Mouse (Mus musculus) embryo, embryonic 10 days (tissue): ENCODE measurements at regions not wholly inside any gene's neighbourhood (a gene's known extent, or its start where the extent isn't known, plus 50 kb on each side); places are given as distances from the start of the nearest gene placed in this dataset.
A peak's percentile ranks its signal among the peaks of the same experiment; 100 is the strongest.

Experiments used
- DNase-seq: peaks from one replicate; pipeline ENCODE4 v3.0.0-alpha.2; 2015; ENCODE audit warnings: low spot score

GRCm38 (mm10) chr13:34462808-34463511 is 118.0 kb upstream of the Slc22a23 start:
- no peak for DNase-seq

- DNase-seq, result no peak
Measured at GRCm38 (mm10) chr13:34462206-34462807, 117.3 kb upstream of the Slc22a23 start.

GRCm38 (mm10) chr13:34460969-34461368 is 116.0 kb upstream of the Slc22a23 start:
- no peak for DNase-seq

DNA sequence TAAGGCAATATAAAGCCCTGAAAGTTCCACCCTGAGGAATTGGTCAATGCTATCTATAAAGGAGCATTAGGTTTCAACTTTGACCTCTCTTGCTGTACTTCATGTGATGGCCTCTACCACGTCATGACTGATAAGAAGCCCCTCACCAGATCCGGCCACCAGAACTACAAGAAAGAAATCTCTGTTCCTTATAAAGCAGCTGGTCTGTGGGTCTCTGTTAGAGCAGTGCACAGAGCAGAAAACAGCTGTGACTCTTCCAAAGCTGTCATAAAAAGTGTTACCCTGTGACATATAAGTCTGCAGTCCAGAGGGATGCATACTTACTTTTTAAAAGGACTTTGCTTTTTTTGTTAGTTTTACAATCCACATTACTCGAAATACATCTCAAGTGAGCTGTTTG is 111.1 kb upstream of the Slc22a23 start:
- DNase-seq, result no peak

GRCm38 (mm10) chr13:34446806-34447205 is 101.8 kb upstream of the Slc22a23 start:
- DNase-seq, result no peak

DNA sequence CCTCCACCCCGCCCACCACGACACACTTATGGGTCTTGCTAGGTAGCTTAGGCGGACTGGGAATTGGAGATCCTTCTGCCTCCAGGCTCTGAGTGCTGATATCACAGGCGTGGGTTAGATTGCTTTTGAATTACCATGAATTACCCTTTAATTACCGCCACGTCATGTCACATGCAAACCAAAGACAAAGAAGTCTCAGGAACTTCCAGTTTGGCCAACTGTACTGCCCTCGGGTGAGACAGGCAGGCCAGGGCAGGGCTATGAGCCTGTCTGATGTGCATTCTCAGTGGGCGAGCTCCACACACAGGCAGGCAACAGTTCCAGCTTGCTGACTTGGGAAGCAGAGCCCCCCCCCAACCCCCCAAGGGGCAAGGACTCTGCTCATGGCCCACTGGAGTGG is 101.3 kb upstream of the Slc22a23 start:
- DNase-seq, result no peak

- DNase-seq, result no peak
Measured at GRCm38 (mm10) chr13:34441347-34441746, 96.4 kb upstream of the Slc22a23 start.

DNA sequence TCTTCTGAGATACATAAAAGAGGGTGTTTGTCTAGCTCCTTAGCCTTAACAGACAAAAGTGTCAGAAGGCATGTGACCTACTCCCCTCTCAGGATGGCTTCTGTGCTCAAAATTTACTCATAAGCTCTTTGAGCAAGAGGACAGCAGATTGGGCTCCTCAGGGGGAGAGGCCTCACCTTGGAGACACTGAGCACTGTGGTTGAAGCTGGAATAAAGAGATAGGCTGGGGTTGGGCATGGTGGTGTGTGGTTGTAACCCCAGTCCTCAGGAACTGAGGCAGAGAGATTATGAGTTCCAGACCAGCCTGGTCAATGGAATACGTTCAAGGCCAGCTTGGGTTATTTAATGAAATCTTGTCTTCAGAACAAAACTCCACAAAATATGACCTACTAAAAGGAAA is 82.5 kb upstream of the Slc22a23 start:
- DNase-seq, result no peak

DNA sequence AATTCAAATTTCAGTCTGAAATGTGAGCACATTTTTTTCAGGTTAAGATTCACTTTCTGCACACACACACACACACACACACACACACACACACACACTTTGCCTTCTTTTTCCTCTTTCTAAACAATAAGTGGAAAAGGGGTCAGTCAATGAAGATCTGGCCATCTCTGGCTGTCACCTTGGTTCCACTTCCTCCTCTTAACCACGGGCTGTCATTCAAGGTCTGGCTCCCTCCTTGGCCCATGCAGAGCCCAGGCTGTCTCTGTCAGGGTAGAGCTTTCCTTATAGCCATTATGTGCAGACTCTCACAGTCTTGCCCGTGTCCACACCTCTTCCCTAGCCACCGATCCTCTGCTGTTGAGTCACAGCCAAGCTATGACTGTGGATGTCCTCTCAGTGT is 79.9 kb upstream of the Slc22a23 start:
- no peak for DNase-seq

DNA sequence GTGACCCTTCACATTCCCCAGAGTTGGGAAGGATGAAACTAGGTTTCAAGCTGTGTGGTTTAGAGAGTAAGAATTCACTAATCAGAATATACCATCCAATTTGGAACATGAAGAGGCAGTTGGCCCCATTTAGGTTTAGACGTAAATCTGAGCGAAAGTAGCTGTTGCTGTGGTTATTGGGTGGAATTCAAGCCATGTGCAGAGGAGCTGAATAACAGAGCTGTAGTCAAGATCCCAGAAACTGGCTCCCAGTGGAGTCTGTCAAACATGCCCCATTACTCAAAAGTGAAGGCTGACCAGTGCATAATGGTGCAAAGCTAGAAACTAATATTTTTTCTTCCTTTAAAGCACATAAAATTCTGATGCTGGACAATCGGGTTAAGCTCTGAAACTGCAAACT is 76.7 kb upstream of the Slc22a23 start:
- no peak for DNase-seq

DNA sequence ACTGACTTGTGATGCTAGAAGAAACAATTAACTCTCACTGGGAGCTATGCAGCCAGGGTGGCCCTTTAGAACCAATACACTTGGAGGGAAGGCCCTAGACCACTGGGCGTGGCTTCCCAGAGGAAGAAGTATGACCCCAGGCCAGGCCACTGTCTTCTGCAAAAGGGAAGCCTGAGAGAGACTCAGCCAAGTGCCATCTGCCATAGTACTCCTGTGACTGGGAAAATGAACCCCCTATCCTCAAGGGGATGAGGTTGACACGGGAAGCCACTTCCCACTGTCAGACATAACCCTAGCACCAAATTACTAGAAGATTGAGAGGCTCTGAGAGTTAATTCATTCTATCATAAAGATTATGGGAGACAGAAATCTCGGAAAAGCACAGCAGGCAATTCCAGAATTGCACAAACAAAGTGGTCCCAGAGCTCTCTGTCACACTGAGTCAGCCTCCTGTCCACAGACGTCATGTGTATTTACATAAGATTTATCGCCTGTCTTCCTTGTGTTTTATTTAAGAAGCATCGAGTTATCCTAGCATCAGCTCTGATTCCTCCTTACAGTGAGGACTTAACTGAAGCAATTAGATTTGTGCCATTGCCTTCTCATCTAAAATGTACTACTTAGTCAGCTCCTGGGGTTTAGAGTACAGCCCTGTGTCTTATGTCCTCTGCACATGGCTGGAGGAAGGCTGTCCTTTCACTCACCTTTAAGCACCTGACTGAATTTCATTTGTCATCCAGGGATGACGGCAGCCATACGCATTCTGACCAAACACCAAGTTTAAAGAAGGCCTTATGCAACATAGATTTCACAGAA is 75.6 kb upstream of the Slc22a23 start:
- no peak for DNase-seq

DNA sequence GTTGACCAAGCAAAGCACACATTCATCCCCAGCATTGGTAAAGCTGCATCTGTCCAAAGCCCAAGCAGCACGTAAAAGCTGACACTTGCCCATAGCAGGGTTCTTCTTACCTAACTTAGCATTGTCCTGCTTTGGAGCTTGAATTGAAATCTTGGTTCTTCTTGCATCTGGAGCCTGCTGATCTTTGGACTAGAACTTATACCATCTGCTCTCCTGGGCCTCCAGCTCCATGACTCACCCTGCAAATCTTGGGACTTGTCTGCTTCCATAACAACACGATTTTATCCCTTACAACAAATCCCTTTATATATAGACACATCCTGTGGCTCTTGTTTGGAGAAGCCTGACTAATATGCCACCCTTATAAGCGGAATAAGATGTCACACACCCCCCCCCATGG is 74.1 kb upstream of the Slc22a23 start:
- DNase-seq, result no peak

DNA sequence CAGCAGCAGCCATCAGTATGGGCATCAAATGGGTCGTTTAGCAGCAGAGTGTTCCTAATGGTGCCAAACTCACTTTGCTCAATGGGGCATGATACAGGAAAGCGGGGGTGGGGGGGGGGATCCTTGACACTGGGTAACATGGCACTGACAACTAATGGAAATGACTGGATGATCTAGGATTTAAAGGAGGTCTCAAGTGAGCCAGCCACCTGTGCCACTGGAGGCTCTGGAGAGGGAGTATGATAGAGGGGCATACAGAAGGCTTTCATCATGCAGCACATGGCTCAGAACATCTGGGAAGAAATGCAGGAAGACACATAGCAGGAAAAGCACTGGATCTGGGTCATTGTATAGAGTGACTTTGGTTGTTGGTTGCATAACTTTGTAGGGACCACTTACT is 71.6 kb upstream of the Slc22a23 start:
- no peak for DNase-seq

DNA sequence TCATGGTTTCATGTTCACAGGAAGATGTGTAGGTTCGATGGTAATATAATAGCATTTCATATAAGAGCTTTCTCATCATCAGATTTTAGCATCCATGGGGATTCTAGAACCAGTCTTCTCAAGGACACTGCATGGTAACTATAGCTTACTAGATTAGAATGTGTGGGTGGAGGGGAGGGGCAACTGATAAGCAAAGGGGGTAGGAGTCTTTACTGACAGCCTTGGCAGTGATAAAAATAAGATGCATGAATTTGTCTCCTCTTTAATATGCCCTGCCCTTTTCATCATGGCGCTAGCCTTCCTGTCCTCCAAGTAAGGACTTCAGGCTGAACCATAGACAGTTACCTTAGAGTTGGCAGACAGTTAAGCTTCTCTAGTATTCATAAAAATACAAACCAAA is 69.6 kb upstream of the Slc22a23 start:
- DNase-seq, result no peak

GRCm38 (mm10) chr13:34408669-34409055 is 63.7 kb upstream of the Slc22a23 start:
- DNase-seq, result peak; percentile 40

- DNase-seq, result no peak
Measured at GRCm38 (mm10) chr13:34408007-34408668, 63.2 kb upstream of the Slc22a23 start.

DNA sequence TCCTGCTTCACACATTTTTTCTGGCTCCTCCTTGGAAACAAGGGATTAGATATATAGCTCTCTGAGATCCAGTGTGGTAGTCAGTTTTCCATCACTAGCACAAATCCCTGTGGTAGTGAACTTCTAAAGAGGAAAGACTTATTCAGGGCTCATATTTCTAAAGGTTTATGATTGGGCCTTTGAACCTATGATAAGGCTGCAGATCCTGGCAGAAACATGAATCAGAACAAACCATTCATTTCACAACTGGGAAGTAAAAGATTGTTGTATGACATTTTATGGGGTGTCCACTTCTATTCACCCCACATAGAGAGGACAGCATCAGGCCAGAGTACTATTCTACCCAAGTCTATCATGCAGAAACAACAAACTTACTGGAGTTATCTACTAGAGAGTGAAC is 61.3 kb upstream of the Slc22a23 start:
- no peak for DNase-seq

GRCm38 (mm10) chr13:34402631-34403030 is 57.6 kb upstream of the Slc22a23 start:
- DNase-seq, result no peak

DNA sequence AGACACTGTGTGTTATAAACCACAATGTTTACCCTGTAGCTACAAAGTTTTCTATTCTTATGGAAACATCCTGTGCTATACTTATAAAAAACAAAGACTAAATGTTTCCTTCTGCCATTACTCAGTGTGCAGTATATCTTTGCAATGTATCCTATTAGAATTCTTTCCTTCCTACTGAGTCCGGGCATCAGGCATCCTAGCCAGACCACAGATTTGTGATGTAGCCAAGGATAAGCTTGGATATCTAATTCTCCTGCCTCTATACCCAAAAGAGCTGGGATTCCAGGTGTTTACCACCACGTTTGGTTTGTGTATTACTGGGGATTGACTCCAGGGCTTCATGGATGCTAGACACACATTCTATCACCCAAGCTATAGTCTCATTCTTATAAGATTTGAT is 56.0 kb upstream of the Slc22a23 start:
- DNase-seq, result no peak

- DNase-seq, result no peak
Measured at GRCm38 (mm10) chr13:34398847-34399246, 53.9 kb upstream of the Slc22a23 start.

DNA sequence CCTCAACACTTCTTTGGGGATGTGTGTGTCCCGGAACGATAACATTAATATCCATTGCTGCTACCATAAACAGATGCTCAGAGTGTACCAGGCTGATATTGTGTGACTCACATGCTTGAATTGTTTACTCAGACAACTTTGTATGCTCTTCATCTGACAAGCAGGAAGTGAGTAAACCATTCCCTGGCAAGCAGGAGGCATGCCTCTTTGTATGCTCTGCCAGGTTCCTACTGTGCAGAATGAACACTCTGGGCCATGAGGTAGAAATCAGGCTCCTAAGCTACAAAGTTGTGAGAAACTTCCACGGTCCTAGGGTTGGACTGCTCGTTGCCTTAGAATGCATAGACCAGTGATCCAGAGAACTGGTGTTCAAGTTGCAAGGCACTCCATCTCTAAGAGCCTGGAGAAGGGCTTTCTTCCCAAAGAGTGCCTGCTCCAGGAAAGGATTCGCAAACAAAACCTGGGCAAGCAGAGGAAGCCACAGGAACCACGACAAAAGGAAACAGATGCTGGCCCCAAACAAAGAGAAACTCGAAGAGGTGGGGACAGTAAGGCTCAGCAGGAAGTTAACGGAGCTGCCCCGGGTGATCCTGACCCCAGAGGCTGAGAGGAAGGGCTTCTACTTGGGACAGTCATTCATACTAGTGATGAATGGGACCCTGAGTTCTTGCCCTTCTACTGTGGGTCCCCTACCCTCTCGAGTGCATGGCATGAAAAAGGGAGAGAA is 53.2 kb upstream of the Slc22a23 start:
- peak; percentile 7 for DNase-seq

- DNase-seq, result no peak
Measured at GRCm38 (mm10) chr13:34395504-34395903, 50.5 kb upstream of the Slc22a23 start.
